Mouse (Mus musculus) CD4-positive, CD25-positive, alpha-beta regulatory T cell, adult 4 months (primary cell): ENCODE results near the gene Cfap298. TPM values are rescaled to one million over a fixed set of nuclear protein-coding genes. Genes with fewer than 3 reads are reported as not detected.

Experiments
- ATAC-seq: one replicate; pipeline ENCODE4 v1.8.0; 2017
- polyA plus RNA-seq, 2 experiments: library from polyadenylated mRNA; unstranded; fragments of 100-300 nt; shearing (Covaris generic); gene quantifications; one replicate each; pipeline ENCODE4 v1.2.1; 2017

Cfap298 gene
- polyA plus RNA-seq, result 10 to 100 TPM; 20.2 to 22.6 TPM

DNA sequence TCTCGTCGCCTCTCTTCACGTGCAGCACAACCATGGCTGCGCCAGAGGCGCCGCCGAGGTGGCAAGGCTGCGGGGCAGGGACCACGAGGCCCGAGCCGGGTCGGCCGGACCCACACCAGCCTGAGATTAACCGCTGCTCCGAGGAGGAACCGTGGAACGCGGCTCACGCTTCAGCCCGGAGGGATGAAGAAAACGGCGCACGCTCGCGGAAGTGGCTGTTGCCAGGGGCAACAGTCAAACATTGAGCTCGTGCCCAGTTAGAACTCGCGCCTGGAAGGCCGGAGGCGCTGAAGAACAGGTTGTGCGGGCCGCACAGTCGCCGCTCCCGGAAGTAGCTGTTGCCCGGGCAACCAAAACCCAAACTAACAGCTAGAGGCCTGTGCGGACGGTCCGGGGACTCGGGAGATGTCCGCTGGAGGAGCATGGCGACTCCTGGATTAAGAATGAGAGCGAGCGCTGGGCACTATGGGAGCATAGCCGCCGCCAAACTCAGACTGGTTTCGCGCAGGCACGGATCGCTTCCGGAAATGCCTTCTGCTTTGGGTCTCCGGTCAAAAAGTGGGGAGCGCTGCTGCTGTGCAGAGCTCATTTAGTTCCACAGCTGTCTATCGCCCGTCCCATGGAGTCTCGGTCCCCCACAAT, at the start of gene Cfap298:
Gene Cfap298, minus strand, starts transcription at position 428 of the 642 bp plus-strand sequence.
- peak; percentile 98 for ATAC-seq

- no peak for ATAC-seq
Observed at GRCm38 (mm10) chr16:90971004-90971403, 36.1 kb upstream of the Cfap298 start.

DNA sequence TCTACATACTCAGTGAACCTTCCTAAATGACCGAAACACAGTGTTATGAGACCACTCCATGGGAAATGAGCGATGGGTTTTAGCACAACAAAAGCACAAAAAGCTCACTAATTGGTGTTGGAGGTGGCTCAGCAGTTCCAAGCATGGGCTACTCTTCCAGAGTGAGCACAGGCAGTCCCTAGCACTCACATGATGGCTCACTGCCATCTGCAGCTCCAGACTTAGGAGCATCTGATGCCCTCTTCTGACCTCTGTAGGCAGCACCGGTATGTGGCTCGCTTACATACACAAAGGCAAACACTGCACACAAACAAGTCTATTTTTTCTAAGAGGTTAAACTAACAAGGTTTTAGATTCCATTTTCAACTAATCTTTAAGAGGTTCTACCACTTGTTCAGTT, 31.3 kb upstream of the Cfap298 start:
- ATAC-seq, result no peak

GRCm38 (mm10) chr16:90964302-90964701, 29.4 kb upstream of the Cfap298 start:
- no peak for ATAC-seq

GRCm38 (mm10) chr16:90963866-90964265, 29.0 kb upstream of the Cfap298 start:
- ATAC-seq, result no peak

DNA sequence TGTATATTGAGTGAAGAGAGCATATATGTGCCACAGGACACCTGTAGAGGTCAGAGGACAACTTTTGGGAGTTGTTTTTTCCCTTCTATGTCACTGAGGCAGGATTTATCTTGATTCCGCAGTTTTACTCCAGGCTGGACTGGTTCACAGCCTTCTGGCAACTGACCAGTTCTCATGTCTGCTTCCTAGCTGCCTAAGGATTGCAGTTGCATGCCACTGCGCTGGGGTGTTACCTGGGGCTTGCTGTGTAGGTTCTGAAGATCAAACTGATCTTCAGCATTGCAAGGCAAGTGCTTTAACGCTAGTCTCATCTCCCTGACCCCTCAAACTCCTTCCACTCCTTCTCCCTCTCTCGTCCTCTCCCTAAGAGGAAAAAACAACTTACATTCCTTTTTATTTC, 28.3 kb upstream of the Cfap298 start:
- no peak for ATAC-seq

DNA sequence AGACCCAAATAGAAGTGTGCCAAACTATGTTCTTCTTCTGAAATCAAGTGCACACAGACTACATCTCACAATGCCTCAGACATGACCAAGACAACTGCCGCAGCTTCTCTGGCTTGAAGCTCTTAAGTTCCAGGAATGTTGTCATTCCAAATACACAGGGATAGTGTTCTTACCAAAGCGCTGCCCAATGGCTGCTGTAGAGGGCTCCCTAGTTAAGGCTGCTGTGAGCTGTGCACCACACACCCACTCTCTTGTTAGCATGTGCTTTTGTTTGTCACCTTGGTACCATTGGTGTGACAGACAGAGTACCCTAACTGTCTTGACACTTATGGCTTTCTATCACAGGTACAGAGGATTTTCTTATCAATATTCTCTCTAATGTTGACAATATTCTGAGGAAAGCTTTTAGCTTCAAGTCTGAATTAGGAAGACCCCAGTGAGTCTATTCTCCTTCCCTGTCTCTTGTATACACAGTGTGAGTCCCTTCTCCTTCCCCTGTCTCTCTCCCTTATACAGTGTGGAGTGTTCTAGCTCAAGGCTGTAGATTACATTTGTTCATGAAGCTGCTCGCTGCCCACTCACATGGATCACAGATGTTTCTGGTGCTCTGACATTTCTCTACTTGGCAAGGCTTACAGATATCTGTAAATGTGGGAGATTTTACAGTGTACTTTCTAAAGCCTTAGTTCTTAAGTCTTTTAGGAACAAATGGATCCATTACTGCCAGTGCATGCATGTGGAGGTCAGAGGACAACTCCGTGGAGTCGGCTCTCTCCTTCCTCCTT, 23.6 kb upstream of the Cfap298 start:
- no peak for ATAC-seq

GRCm38 (mm10) chr16:90955494-90955893, 20.6 kb upstream of the Cfap298 start:
- no peak for ATAC-seq

- ATAC-seq, result no peak
Observed at GRCm38 (mm10) chr16:90953770-90954169, 18.9 kb upstream of the Cfap298 start.

GRCm38 (mm10) chr16:90953147-90953546, 18.2 kb upstream of the Cfap298 start:
- no peak for ATAC-seq

DNA sequence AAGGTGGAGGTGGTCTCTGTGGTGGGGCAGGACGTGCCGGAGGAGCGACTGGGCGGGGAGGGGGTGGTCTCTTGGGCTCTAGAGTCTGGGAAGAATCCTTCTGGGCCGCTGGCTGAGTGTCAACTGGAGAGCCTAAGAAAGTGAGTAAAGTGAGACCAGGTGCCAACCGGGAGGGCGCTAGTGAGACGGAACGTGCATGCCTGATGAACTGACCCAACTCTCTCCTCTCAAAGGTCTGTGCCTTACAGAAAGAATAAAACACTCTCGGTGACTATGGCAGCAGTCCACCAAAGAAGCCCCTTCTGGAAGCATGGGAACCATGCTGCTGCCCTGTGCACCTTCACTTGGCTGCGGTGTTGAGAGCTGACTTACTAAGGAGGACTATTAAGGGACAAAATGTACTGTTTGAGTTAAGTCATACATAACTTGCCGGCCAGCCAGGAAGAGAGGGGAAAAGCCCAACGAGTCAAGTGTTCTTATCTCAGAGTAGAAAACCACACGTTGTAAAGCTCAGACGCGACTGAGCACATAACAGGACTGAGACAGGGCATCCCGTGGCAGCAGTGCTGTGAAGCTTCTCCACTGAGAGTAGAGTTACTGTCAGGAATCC, 15.5 kb upstream of the Cfap298 start:
- no peak for ATAC-seq

DNA sequence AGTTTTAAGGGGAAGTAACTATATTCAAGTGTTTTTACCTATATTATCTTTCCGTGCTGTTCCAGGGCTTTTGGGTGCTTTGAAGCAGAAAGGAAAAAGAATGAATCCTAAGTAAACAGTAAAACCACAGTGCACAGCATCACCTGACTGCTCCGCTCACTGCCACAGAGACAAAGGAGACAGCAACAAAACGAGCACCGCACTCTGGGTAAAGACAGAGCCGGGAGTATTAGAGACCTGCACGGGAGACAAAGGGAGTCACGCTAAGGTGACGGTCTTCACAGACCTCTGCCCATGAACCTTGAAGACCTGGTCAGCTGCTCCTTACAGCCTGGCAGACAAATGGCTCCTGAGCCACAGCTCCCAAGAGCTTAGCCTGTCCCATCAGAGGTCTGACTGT, 12.1 kb upstream of the Cfap298 start:
- no peak for ATAC-seq

GRCm38 (mm10) chr16:90941246-90941645, 6.3 kb upstream of the Cfap298 start:
- no peak for ATAC-seq

DNA sequence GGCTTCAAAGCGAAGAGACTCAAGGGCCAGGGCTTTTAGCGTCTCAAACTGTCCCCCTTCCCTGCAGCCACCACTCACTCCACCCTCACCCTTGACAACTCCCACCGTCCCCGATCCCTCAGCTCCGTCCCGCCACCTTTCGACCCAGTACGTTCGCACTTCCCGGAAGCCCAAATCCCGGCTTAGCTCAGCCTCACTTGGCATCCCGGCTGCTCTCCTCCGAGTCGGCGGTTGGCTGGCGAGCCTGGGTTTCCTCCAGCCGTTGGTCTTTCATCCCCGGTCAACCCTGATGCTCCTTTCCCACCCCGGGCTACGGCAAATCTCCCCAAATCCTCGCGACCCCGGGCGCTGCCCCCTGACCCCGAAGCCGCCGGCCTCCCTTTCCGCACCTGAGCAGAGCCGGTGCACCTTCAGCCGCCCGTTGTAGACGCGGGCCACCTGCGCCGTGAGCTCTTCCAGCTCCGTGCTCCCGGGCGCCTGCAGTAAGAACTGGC, 674 bp downstream of the Cfap298 start:
- ATAC-seq, result peak; percentile 65

DNA sequence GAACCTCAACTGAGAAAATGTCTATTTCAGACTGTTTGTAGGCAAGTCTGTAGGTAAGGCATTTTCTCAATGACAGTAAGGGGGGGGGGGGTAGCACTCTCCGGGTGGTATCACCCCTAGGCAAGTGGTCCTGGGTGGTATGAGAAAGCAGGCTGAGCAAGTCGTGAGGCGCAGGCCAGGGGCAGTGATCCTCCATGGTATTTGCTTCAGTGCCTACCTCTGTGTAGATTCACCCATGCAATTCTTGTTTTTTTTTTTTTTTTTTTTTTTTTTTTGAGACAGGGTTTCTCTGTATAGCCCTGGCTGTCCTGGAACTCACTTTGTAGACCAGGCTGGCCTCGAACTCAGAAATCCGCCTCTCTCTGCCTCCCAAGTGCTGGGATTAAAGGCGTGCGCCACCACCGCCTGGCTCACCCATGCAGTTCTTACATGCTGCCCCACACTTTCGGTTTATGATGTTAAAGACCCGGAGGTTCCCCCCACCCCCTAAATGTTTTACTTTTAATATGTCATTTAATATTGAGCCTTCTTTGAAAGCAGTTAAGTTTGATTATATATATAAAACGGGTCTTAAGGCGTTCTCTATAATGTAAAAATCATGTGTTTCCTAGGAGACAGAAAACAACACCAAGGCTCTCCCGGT, 1.3 kb downstream of the Cfap298 start:
- ATAC-seq, result no peak

GRCm38 (mm10) chr16:90927446-90927845, 7.5 kb downstream of the Cfap298 start:
- ATAC-seq, result no peak

GRCm38 (mm10) chr16:90925461-90925860, 9.5 kb downstream of the Cfap298 start:
- ATAC-seq, result no peak

- no peak for ATAC-seq
Observed at GRCm38 (mm10) chr16:90924606-90925370, 10.1 kb downstream of the Cfap298 start.

DNA sequence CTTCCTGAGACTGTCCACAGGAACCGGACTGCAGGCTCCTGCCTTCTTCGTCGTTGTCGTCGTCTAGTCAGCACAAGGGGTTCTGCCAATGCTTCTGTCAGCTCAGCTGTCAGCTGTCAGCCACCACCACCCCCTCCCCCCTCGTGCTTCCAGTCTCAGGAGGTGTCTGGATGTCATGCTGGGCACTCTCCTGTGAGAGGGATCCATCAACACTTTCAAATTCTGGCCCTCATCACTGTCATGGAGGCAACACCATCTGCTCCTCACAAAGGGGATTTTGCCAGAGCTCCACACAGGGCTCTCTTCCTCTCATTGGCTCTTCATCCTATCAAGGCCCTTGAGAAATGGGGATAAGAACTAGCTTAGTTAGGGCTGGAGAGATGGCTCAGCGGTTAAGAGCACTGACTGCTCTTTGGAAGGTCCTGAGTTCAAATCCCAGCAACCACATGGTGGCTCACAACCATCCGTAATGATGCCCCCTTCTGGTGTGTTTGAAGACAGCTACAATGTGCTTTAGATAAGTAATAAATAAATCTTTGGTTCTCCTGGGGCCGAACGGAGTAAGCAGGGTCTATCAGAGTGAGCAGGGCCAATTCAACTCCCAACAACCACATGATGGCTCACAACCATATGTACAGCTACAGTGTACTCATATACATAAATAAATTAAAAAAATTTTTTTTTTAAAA, 13.3 kb downstream of the Cfap298 start:
- ATAC-seq, result no peak

GRCm38 (mm10) chr16:90917156-90917555, 17.8 kb downstream of the Cfap298 start:
- no peak for ATAC-seq

- no peak for ATAC-seq
Observed at GRCm38 (mm10) chr16:90916040-90916481, 18.9 kb downstream of the Cfap298 start.

- no peak for ATAC-seq
Observed at GRCm38 (mm10) chr16:90911766-90912165, 23.1 kb downstream of the Cfap298 start.
